Comparison of ENCODE assay signal across 13 mouse cellular contexts in the genomic region with DNA sequence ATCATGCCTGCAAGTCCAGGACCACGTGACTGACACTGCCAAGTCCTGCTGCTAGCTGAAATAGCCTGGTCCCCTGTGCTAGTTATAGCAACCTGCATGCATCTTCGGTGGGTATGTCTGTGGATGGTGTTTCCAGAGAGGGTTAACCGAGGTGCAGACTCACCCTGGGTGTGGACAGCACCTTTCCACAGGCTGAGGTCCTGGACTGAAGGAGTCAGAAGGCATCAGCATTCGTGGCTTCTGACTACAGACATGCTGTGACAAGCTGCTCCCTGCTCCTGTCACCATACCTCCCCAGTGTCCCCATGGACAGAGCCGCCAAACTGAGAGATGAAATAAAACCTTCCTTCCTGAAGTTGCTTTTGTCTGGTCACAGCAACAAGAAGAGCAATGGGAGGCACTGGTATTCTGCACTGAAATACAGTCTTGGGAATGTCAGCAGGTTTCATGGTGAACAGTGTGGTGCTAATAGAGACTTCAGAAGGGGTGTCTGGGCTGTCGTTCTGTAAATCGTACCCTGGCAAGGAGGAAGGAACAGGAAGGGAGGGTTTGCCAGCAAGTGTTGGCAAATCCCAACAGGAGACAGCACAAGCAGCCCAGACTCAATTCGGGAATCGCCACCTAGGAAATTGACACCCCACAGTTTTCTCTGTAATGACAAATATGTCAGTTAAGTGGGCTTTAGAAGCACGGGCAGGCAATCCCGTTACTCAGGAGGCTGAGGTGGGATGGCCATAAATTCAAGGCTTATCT.
"Had no signal": no experiment of that assay in that cellular context is flagged by ENCODE, and none has a peak within 500 bp of the region (broad histone marks: within the 10 kb centered on the region; RNA-seq: fewer than 3 reads in every experiment).

No protein-coding gene starts in this region.

- H3K4me3 ChIP-seq: kidney, embryonic 15.5 days; midbrain, embryonic 12.5 days had no signal

- H3K27me3 ChIP-seq: kidney, embryonic 15.5 days; midbrain, embryonic 12.5 days had no signal

- H3K4me1 ChIP-seq: kidney, embryonic 15.5 days had no signal

- ATAC-seq: liver, postnatal 0 days; lung, postnatal 0 days; midbrain, embryonic 16.5 days had no signal

- H3K36me3 ChIP-seq: kidney, embryonic 15.5 days; midbrain, embryonic 12.5 days had no signal

- H3K9me3 ChIP-seq: kidney, embryonic 15.5 days; midbrain, embryonic 12.5 days had no signal

- H3K27ac ChIP-seq: kidney, embryonic 15.5 days; liver, embryonic 14.5 days; macrophage; midbrain, embryonic 12.5 days had no signal

- DNase-seq: kidney, adult 8-10 months; kidney, postnatal 10 days; kidney, postnatal 4 days; liver, postnatal 0 days; lung, embryonic 14.5 days; thymus, adult 18-20 months; thymus, postnatal 36 days had no signal
